Mouse (Mus musculus): ENCODE results near the gene Gnaq. TPM values are rescaled to one million over a fixed set of nuclear protein-coding genes. Genes with fewer than 3 reads are reported as not detected.
A peak's percentile ranks its signal among the peaks of the same experiment; 100 is the strongest.

The Gnaq gene
- total and polyA plus RNA-seq, 3 experiments = 8.1 to 12.9 (median 8.2) TPM

- H3K4me1 ChIP-seq (ENCODE audit: control insufficient read depth in 1 of 2, insufficient read depth in 2 of 2) = peaks cover 0 to 3% of the 10 kb centered on the region in 2 experiments; a peak in 1 of 4 replicates
- H3K9ac ChIP-seq (ENCODE audit: insufficient read depth, low read depth) = no peak overlapping the region
- peaks cover 4% of the 10 kb centered on the region for H3K9me3 ChIP-seq (replicated peaks; ENCODE audit: low read length)
- dilution Hi-C loops (cut with MboI; ENCODE audit: extremely low pct_ligation_motif_present, extremely low pct_unique_long_range_greater_than_20kb, low sequenced_read_pairs) = no loop called here
- no peak overlapping the region for H3K27ac ChIP-seq (ENCODE audit: insufficient read depth, low read depth)
- peaks cover 4 to 42% of the 10 kb centered on the region in 2 experiments for H3K36me3 ChIP-seq (replicated peaks in 1 of 2; ENCODE audit: control insufficient read depth in 1 of 2, insufficient read depth in 1 of 2, low read length in 1 of 2)
- in situ Hi-C loops (cut with MboI; ENCODE audit: low pct_ligation_motif_present, low pct_unique_long_range_greater_than_20kb, low sequenced_read_pairs) = loop anchor here (25.0 kb wide), 1 partner anchor 179 kb away; no protein-coding TSS in a partner anchor
- no peak overlapping the region for H3K4me2 ChIP-seq (ENCODE audit: insufficient read depth, low read depth, poor library complexity, severe bottlenecking)
- H3K27me3 ChIP-seq (replicated peaks) = no peaks in the 10 kb centered on the region
- no peak for DNase-seq (ENCODE audit: extremely low read depth)
- H3K79me2 ChIP-seq (replicated peaks; ENCODE audit: control insufficient read depth, extremely low read depth, insufficient read depth, poor library complexity, severe bottlenecking) = no peaks in the 10 kb centered on the region
- no peak for TF ChIP-seq ZMIZ1 (IDR thresholded peaks at IDR 0.05; ENCODE audit: low read depth, low read length)
- TF ChIP-seq NELFE (IDR thresholded peaks at IDR 0.05; ENCODE audit: low read depth, low read length) = no peak
- no peak for TF ChIP-seq IRF4 (IDR thresholded peaks at IDR 0.05; ENCODE audit: low read depth, low read length)
- no peak for TF ChIP-seq RCOR1 (conservative IDR thresholded peaks at IDR 0.05; ENCODE audit: low read depth, low read length)
- no peak for TF ChIP-seq JUND (conservative IDR thresholded peaks at IDR 0.05; ENCODE audit: low read depth, low read length)
- no peak for TF ChIP-seq KAT2A (IDR thresholded peaks at IDR 0.05; ENCODE audit: insufficient replicate concordance, low read length)
- TF ChIP-seq MXI1 (IDR thresholded peaks at IDR 0.05; ENCODE audit: low read depth, low read length) = no peak
- no peak for TF ChIP-seq JUN (IDR thresholded peaks at IDR 0.05; ENCODE audit: insufficient read depth, low read depth, low read length)
- no peak for TF ChIP-seq E2F4 (IDR thresholded peaks at IDR 0.05; ENCODE audit: insufficient replicate concordance, low read depth, low read length)
- no peak for TF ChIP-seq ZNF384 (IDR thresholded peaks at IDR 0.05; ENCODE audit: low read depth, low read length)
- TF ChIP-seq MAFK (IDR thresholded peaks at IDR 0.05; ENCODE audit: insufficient replicate concordance, low read length) = no peak
- no peak for TF ChIP-seq ZKSCAN1 (IDR thresholded peaks at IDR 0.05; ENCODE audit: borderline replicate concordance, low read depth, low read length)
- TF ChIP-seq POLR2A (IDR thresholded peaks at IDR 0.05; ENCODE audit: low read depth, low read length) = no peak
- no peak for TF ChIP-seq SMC3 (IDR thresholded peaks at IDR 0.05; ENCODE audit: low read depth, low read length)
- H3K4me3 ChIP-seq (replicated peaks in 1 of 3; ENCODE audit: low read depth in 2 of 3, low read length in 2 of 3, poor library complexity in 1 of 3) = no peak overlapping the region
These were observed 225.5 kb downstream of the Gnaq start for GRCm38 (mm10) chr19:16358148-16358547.

GRCm38 (mm10) chr19:16358905-16359304 is 226.3 kb downstream of the Gnaq start:
- in situ Hi-C loops (cut with MboI; ENCODE audit: low pct_ligation_motif_present, low pct_unique_long_range_greater_than_20kb, low sequenced_read_pairs) = loop anchor here (25.0 kb wide), 1 partner anchor 178 kb away; no protein-coding TSS in a partner anchor
- Histone ChIP-seq H3K36me3 (replicated peaks in 1 of 2; ENCODE audit: control insufficient read depth in 1 of 2, insufficient read depth in 1 of 2, low read length in 1 of 2) (peaks cover 4 to 46% of the 10 kb centered on the region in 2 experiments), H3K9ac (ENCODE audit: insufficient read depth, low read depth) (no peak overlapping the region), H3K4me1 (ENCODE audit: control insufficient read depth in 1 of 2, insufficient read depth in 2 of 2) (peaks cover 0 to under 1% of the 10 kb centered on the region in 2 experiments; a peak in 1 of 4 replicates), H3K4me3 (replicated peaks in 1 of 3; ENCODE audit: low read depth in 2 of 3, low read length in 2 of 3, poor library complexity in 1 of 3) (no peak overlapping the region), H3K27ac (ENCODE audit: insufficient read depth, low read depth) (no peak overlapping the region), H3K9me3 (replicated peaks; ENCODE audit: low read length) (peaks cover 4% of the 10 kb centered on the region), H3K27me3 (replicated peaks) (no peaks in the 10 kb centered on the region), H3K4me2 (ENCODE audit: insufficient read depth, low read depth, poor library complexity, severe bottlenecking) (no peak overlapping the region), H3K79me2 (replicated peaks; ENCODE audit: control insufficient read depth, extremely low read depth, insufficient read depth, poor library complexity, severe bottlenecking) (no peaks in the 10 kb centered on the region)
- DNase-seq (ENCODE audit: extremely low read depth) = no peak
- no peak for TF ChIP-seq E2F4 (IDR thresholded peaks at IDR 0.05; ENCODE audit: insufficient replicate concordance, low read depth, low read length)
- peak; percentile 73 for TF ChIP-seq RAD21 (IDR thresholded peaks at IDR 0.05; ENCODE audit: low read depth, low read length)
- TF ChIP-seq CTCF (conservative IDR thresholded peaks at IDR 0.05 in 1 of 2, IDR thresholded peaks at IDR 0.05 in 1 of 2; ENCODE audit: low read depth in 2 of 2, low read length in 2 of 2) = peak; percentile 14 to 72; a peak in 2 of 4 replicates
- no peak for TF ChIP-seq MEF2A (IDR thresholded peaks at IDR 0.05; ENCODE audit: borderline replicate concordance, low read depth, low read length)
- TF ChIP-seq SMC3 (IDR thresholded peaks at IDR 0.05; ENCODE audit: low read depth, low read length) = peak; percentile 76
- no peak for TF ChIP-seq MAFK (IDR thresholded peaks at IDR 0.05; ENCODE audit: insufficient replicate concordance, low read length)
- TF ChIP-seq KAT2A (IDR thresholded peaks at IDR 0.05; ENCODE audit: insufficient replicate concordance, low read length) = no peak
- 0 out of 2 replicates have a peak, but pooled peaks have one; percentile 12 for TF ChIP-seq ZC3H11A (IDR thresholded peaks at IDR 0.05; ENCODE audit: low read depth, low read length)
- no peak for TF ChIP-seq ELF1 (IDR thresholded peaks at IDR 0.05; ENCODE audit: low read depth, low read length)
- no peak for TF ChIP-seq TBP (conservative IDR thresholded peaks at IDR 0.05; ENCODE audit: low read depth, low read length)
- no peak for TF ChIP-seq ETS1 (conservative IDR thresholded peaks at IDR 0.05; ENCODE audit: low read depth, low read length)
- dilution Hi-C loops (cut with MboI; ENCODE audit: extremely low pct_ligation_motif_present, extremely low pct_unique_long_range_greater_than_20kb, low sequenced_read_pairs) = no loop called here

Data from CH12.LX (cell line).